Comparison of ENCODE assay signal across 19 mouse cellular contexts in the genomic region with DNA sequence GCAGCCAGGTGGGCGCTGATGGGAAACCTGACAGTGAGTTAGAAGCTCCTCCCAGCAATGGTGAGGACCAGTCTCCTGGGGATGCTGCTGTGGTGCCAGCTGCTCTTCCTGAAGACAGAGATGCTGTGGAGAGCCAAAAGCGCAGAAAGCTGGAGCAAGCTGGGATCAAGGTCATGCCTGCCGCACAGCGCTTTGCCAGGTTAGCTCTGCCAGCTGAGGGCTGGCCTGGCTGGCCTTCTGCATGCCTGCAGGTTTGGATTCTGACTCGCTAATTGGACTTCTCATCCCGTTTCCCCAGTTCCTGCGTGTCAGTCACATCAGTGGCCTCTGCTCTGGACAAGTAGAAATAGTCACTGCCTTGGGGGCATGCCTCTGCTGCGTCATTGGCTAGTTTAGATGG.
A peak's percentile ranks its signal among the peaks of the same experiment; 100 is the strongest.
DNase-seq lines count a peak whose midpoint lies in the region; ATAC-seq and TF ChIP-seq lines count a peak whose summit lies in the region.
"Had no signal": no experiment of that assay in that cellular context is flagged by ENCODE, and none has a peak within 500 bp of the region (broad histone marks: within the 10 kb centered on the region; RNA-seq: fewer than 3 reads in every experiment).

No protein-coding gene starts in this region.

- H3K4me3 ChIP-seq in gastrocnemius, adult 2 months, result no peak overlapping the region
- H3K4me3 ChIP-seq: hindbrain, embryonic 12.5 days; kidney, embryonic 15.5 days; lung, embryonic 15.5 days; midbrain, embryonic 10.5 days had no signal

- peak; percentile 33 to 70 for DNase-seq in heart, adult 18-20 months
- no peak for DNase-seq in heart, postnatal 25 days (ENCODE audit: low spot score)
- peak; percentile 41 for DNase-seq in retina, postnatal 1 day
- DNase-seq in retina, embryonic 14.5 days (ENCODE audit: low spot score), result no peak
- DNase-seq in gastrocnemius, adult 2 months, result peak; percentile 65
- DNase-seq in skeletal muscle tissue, adult 2 months (ENCODE audit: low read depth, low spot score), result peak; percentile 26
- no peak for DNase-seq in kidney, adult 11 months
- DNase-seq: cerebellum, adult 9-10 months; kidney, postnatal 4 days; thymus, postnatal 4 days had no signal

- H3K27ac ChIP-seq in gastrocnemius, adult 2 months, result no peak overlapping the region
- H3K27ac ChIP-seq: hindbrain, embryonic 12.5 days; kidney, embryonic 15.5 days; liver, embryonic 14.5 days; lung, embryonic 15.5 days; macrophage; midbrain, embryonic 10.5 days had no signal

- intact Hi-C loops in heart, postnatal 25 days (cut with DNase I), result no loop called here
- intact Hi-C loops in gastrocnemius, adult 2 months (cut with DNase I), result no loop called here

- no peak for TF ChIP-seq CTCF in gastrocnemius, adult 2 months (IDR thresholded peaks at IDR 0.05)

- no peak for ATAC-seq in erythroid progenitor cell, adult 5-6 weeks (replicated peaks; ENCODE audit: low FRiP score, poor library complexity, severe bottlenecking)
- ATAC-seq: forebrain, embryonic 14.5 days; intestine, embryonic 16.5 days had no signal

Comparison
In these comparisons a context has a peak if more than half of its experiments do, and no peak if none do; other contexts are left out.
1. DNase-seq: peak in heart, adult 18-20 months (2 of 2), retina, postnatal 1 day (single experiment), gastrocnemius, adult 2 months (single experiment) and skeletal muscle tissue, adult 2 months (single experiment); none in heart, postnatal 25 days (single experiment), retina, embryonic 14.5 days (single experiment) and kidney, adult 11 months (single experiment).